Mouse (Mus musculus): ENCODE results near the gene Gm7073. TPM values are rescaled to one million over a fixed set of nuclear protein-coding genes. Genes with fewer than 3 reads are reported as not detected.

Gene Gm7073
- polyA plus RNA-seq (2012; rRNA removed) = not detected in 2 replicates

- H3K4me1 ChIP-seq (ENCODE audit: control insufficient read depth, insufficient read depth, low read length) = no peaks in the 10 kb centered on the region
- H3K4me3 ChIP-seq (ENCODE audit: insufficient read depth, low read length) = no peak within 1 kb of the TSS
- no peak within 1 kb of the TSS for H3K27ac ChIP-seq (ENCODE audit: insufficient read depth, low read length)
- TF ChIP-seq CTCF (IDR thresholded peaks at IDR 0.05; ENCODE audit: extremely low read depth, insufficient read depth, low read length) (no peak), POLR2A (IDR thresholded peaks at IDR 0.05; ENCODE audit: extremely low read depth, insufficient read depth, low read length) (no peak)
These were observed at the start of gene Gm7073 for GRCm38 (mm10) chrX:60539149-60539548. Gene Gm7073 (minus strand): TSS chrX:60539249.

DNA sequence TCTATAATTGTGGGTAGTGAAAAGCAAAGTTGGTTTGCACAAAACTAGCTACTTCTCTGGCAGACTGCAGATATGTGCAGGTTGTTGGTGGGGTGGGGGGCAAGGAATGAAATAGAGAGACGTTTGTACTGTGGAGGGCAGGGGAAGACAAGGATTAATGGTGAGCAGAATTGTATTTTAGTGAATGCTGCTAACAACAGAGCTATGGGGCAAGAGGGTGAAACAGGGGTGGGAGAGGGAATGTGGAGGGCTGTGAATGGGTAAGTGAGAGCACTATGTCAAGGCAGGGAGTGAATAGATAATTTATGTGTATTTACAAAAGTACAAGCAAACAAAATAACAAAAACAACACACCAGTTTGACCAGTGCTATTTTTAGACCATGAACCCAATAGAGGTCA lies 31.5 kb upstream of the Gm7073 start:
- H3K4me3 ChIP-seq (ENCODE audit: insufficient read depth, low read length) = no peak overlapping the region
- H3K27ac ChIP-seq (ENCODE audit: insufficient read depth, low read length) = no peak overlapping the region
- no peaks in the 10 kb centered on the region for H3K4me1 ChIP-seq (ENCODE audit: control insufficient read depth, insufficient read depth, low read length)
- TF ChIP-seq CTCF (IDR thresholded peaks at IDR 0.05; ENCODE audit: extremely low read depth, insufficient read depth, low read length) (no peak), POLR2A (IDR thresholded peaks at IDR 0.05; ENCODE audit: extremely low read depth, insufficient read depth, low read length) (no peak)

DNA sequence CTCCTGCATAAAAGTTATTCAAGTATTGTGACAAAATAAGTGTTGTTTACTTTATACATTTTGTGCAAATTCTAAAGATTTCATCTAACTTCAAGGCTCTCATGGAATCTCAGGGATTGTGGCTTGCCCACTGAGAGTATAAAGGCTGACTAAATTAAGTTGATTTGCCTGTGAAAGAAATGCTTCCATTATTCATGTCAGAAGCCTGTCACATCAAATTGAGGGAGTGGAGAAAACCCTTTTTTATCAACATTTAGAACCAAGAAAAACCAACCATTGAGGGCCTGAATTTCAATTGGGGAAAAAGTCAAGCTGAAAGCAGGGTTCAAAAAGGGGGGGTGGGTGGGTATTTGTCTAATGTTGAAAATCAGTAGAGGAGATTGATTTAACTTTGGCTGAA lies 30.0 kb upstream of the Gm7073 start:
- no peak overlapping the region for H3K4me3 ChIP-seq (ENCODE audit: insufficient read depth, low read length)
- TF ChIP-seq POLR2A (IDR thresholded peaks at IDR 0.05; ENCODE audit: extremely low read depth, insufficient read depth, low read length) (no peak), CTCF (IDR thresholded peaks at IDR 0.05; ENCODE audit: extremely low read depth, insufficient read depth, low read length) (no peak)
- no peaks in the 10 kb centered on the region for H3K4me1 ChIP-seq (ENCODE audit: control insufficient read depth, insufficient read depth, low read length)
- H3K27ac ChIP-seq (ENCODE audit: insufficient read depth, low read length) = no peak overlapping the region

DNA sequence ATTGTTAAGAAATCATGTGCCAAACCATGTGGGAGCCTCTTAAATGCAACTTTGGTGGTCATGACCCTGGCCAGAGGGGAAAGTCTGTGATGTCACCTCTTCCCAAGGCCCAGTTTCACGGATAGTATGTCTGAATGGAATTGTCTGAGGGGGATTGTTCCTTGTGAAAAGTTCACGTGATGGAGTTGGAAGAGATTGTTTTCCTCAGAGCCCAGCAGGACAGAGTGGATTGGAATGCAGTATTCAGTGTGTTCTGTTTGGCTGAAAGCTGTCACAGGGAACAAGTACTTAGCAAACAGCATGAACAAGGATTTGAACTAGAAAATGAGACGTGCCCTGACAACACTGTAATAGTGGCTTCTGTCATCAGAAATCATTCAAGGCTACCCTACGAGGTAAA lies 16.2 kb upstream of the Gm7073 start:
- TF ChIP-seq POLR2A (IDR thresholded peaks at IDR 0.05; ENCODE audit: extremely low read depth, insufficient read depth, low read length) (no peak), CTCF (IDR thresholded peaks at IDR 0.05; ENCODE audit: extremely low read depth, insufficient read depth, low read length) (no peak)

GRCm38 (mm10) chrX:60547444-60548304 lies 8.6 kb upstream of the Gm7073 start:
- TF ChIP-seq POLR2A (IDR thresholded peaks at IDR 0.05; ENCODE audit: extremely low read depth, insufficient read depth, low read length) (no peak), CTCF (IDR thresholded peaks at IDR 0.05; ENCODE audit: extremely low read depth, insufficient read depth, low read length) (no peak)
- peak overlapping the region; percentile 46 for H3K4me3 ChIP-seq (ENCODE audit: insufficient read depth, low read length)
- no peaks in the 10 kb centered on the region for H3K4me1 ChIP-seq (ENCODE audit: control insufficient read depth, insufficient read depth, low read length)
- peak overlapping the region; percentile 67 for H3K27ac ChIP-seq (ENCODE audit: insufficient read depth, low read length)

More for the DNA sequence above, 16.2 kb upstream of the Gm7073 start:
- H3K27ac ChIP-seq (ENCODE audit: insufficient read depth, low read length) = no peak overlapping the region
- no peak overlapping the region for H3K4me3 ChIP-seq (ENCODE audit: insufficient read depth, low read length)
- H3K4me1 ChIP-seq (ENCODE audit: control insufficient read depth, insufficient read depth, low read length) = no peaks in the 10 kb centered on the region

GRCm38 (mm10) chrX:60547098-60547443 lies 8.0 kb upstream of the Gm7073 start:
- peak overlapping the region; percentile 46; the same call in 1 of the 2 replicates for H3K4me3 ChIP-seq (ENCODE audit: insufficient read depth, low read length)
- TF ChIP-seq CTCF (IDR thresholded peaks at IDR 0.05; ENCODE audit: extremely low read depth, insufficient read depth, low read length) (no peak), POLR2A (IDR thresholded peaks at IDR 0.05; ENCODE audit: extremely low read depth, insufficient read depth, low read length) (no peak)
- no peak overlapping the region for H3K27ac ChIP-seq (ENCODE audit: insufficient read depth, low read length)
- H3K4me1 ChIP-seq (ENCODE audit: control insufficient read depth, insufficient read depth, low read length) = no peaks in the 10 kb centered on the region

- H3K4me1 ChIP-seq (ENCODE audit: control insufficient read depth, insufficient read depth, low read length) = no peaks in the 10 kb centered on the region
- TF ChIP-seq POLR2A (IDR thresholded peaks at IDR 0.05; ENCODE audit: extremely low read depth, insufficient read depth, low read length) (no peak), CTCF (IDR thresholded peaks at IDR 0.05; ENCODE audit: extremely low read depth, insufficient read depth, low read length) (no peak)
- H3K27ac ChIP-seq (ENCODE audit: insufficient read depth, low read length) = no peak overlapping the region
- H3K4me3 ChIP-seq (ENCODE audit: insufficient read depth, low read length) = no peak overlapping the region
These were observed 6.9 kb upstream of the Gm7073 start for GRCm38 (mm10) chrX:60545906-60546305.

DNA sequence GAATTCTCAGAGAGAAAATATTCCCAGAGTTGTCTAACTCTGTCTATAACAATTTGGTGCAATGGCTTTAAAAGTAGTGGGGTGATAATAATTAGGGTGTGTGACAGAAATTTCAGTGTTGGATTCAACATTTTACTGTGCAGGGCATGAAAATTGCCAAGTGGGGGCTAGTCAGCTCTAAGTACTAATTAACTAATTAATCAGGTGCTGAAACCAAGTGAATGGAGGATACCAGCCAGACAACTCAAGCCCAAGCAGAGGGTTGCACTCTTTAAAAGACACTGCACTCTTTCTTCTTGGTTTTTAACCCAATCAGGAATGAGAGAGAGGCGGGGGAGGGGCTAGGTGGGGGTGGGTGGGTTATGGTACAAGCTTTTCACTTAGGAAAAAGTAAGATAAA lies 6.4 kb upstream of the Gm7073 start:
- H3K4me1 ChIP-seq (ENCODE audit: control insufficient read depth, insufficient read depth, low read length) = no peaks in the 10 kb centered on the region
- no peak for TF ChIP-seq CTCF (IDR thresholded peaks at IDR 0.05; ENCODE audit: extremely low read depth, insufficient read depth, low read length)

DNA sequence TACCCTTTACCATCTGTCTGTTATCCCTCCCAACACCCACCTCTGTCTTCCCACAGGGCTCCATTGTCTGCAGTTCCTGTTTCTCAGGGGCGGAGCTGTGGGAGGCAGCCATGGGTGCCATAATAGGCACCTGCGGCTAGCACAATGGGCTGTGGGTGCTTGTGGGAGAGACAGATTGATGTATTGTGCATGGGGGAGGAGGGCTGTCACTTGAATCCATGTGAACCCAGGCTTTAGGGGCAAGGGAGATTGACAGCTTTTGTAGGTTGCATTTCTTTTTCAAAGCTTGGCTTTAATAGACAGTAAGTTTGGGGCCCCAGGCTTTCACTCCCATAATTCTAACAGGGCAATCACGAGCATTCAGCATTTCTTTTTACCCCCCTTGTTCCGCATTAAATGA lies 5.0 kb upstream of the Gm7073 start:
- TF ChIP-seq POLR2A (IDR thresholded peaks at IDR 0.05; ENCODE audit: extremely low read depth, insufficient read depth, low read length) (no peak), CTCF (IDR thresholded peaks at IDR 0.05; ENCODE audit: extremely low read depth, insufficient read depth, low read length) (no peak)
- Histone ChIP-seq H3K4me1 (ENCODE audit: control insufficient read depth, insufficient read depth, low read length) (no peaks in the 10 kb centered on the region), H3K4me3 (ENCODE audit: insufficient read depth, low read length) (no peak overlapping the region), H3K27ac (ENCODE audit: insufficient read depth, low read length) (no peak overlapping the region)

More for the DNA sequence above, 6.4 kb upstream of the Gm7073 start:
- H3K27ac ChIP-seq (ENCODE audit: insufficient read depth, low read length) = no peak overlapping the region
- H3K4me3 ChIP-seq (ENCODE audit: insufficient read depth, low read length) = no peak overlapping the region

- Histone ChIP-seq H3K27ac (ENCODE audit: insufficient read depth, low read length) (no peak overlapping the region), H3K4me3 (ENCODE audit: insufficient read depth, low read length) (no peak overlapping the region), H3K4me1 (ENCODE audit: control insufficient read depth, insufficient read depth, low read length) (no peaks in the 10 kb centered on the region)
- TF ChIP-seq POLR2A (IDR thresholded peaks at IDR 0.05; ENCODE audit: extremely low read depth, insufficient read depth, low read length) = no peak
- TF ChIP-seq CTCF (IDR thresholded peaks at IDR 0.05; ENCODE audit: extremely low read depth, insufficient read depth, low read length) = no peak
These were observed 3.9 kb upstream of the Gm7073 start for GRCm38 (mm10) chrX:60542901-60543300.
